Mouse (Mus musculus) liver, embryonic 11.5 days (tissue): ENCODE results near the gene Arid2. TPM values are rescaled to one million over a fixed set of nuclear protein-coding genes. Genes with fewer than 3 reads are reported as not detected.
"Not testable (repeated sequence)": the region's sequence is repeated elsewhere in the genome, so short reads cannot be mapped to it uniquely, and the experiment has no call there.

Experiments used
- ATAC-seq: fragments of 200-750 bp; cut with Nextera tagmentation; replicated peaks from 2 replicates; pipeline ENCODE4 v1.8.0; 2017; ENCODE audit warnings: moderate number of reproducible peaks, mild to moderate bottlenecking, moderate TSS enrichment, moderate library complexity; ENCODE audit not compliant: low FRiP score
- DNase-seq: peaks from one replicate; pipeline ENCODE4 v3.0.0-alpha.2; 2017; ENCODE audit warnings: low spot score
- H3K27ac ChIP-seq: fragments of 300-500 bp; sonication (generic); 2 replicates; pipeline ENCODE4 v1.5.1; 2014; ENCODE audit warnings: mild to moderate bottlenecking, low read depth, low read length, control low read depth
- H3K27me3 ChIP-seq: fragments of 300-500 bp; sonication (generic); replicated peaks from 2 replicates; pipeline ENCODE4 v1.6.1; 2014; ENCODE audit warnings: low read length, mixed read lengths; ENCODE audit not compliant: control insufficient read depth, insufficient read depth
- H3K36me3 ChIP-seq: fragments of 300-500 bp; sonication (generic); 2 replicates; pipeline ENCODE4 v1.6.1; 2014; ENCODE audit warnings: mild to moderate bottlenecking, low read length, moderate library complexity, mixed read lengths; ENCODE audit not compliant: control insufficient read depth, insufficient read depth
- H3K4me1 ChIP-seq: fragments of 300-500 bp; sonication (generic); replicated peaks from 2 replicates; pipeline ENCODE4 v1.6.1; 2014; ENCODE audit warnings: low read length, mixed read lengths; ENCODE audit not compliant: control insufficient read depth, insufficient read depth
- H3K4me2 ChIP-seq: fragments of 300-500 bp; sonication (generic); 2 replicates; pipeline ENCODE4 v1.6.1; 2014; ENCODE audit warnings: mild to moderate bottlenecking, control low read depth, moderate library complexity
- H3K4me3 ChIP-seq: fragments of 300-500 bp; sonication (generic); 2 replicates; pipeline ENCODE4 v1.5.1; 2014; ENCODE audit warnings: low read depth, low read length, control low read depth
- H3K9ac ChIP-seq: fragments of 300-500 bp; sonication (generic); 2 replicates; pipeline ENCODE4 v1.6.1; 2014; ENCODE audit warnings: low read depth, low read length, control low read depth
- H3K9me3 ChIP-seq: fragments of 300-500 bp; sonication (generic); 2 replicates; pipeline ENCODE4 v1.6.1; 2016; ENCODE audit warnings: low read length, inconsistent platforms, mixed read lengths; ENCODE audit not compliant: control insufficient read depth
- WGBS: fragments of 180-500 bp; shearing (Covaris S2); extraction: QIAGEN DNeasy Blood & Tissue Kit; methylation state at CpG from one replicate; pipeline ENCODE4 v1.1.7; 2014; 5-methylcytosine and 5-hydroxymethylcytosine counted together
- polyA plus RNA-seq: library from polyadenylated mRNA; unstranded; fragments of >200 nt; fragmentation: Nextera tagmentation; extraction: Ambion mirVana; gene quantifications from 2 replicates; pipeline ENCODE4 v1.2.1, GENCODE M21; 2014

Gene Arid2
- polyA plus RNA-seq, 1 experiment from 2014 or later: 25.8 TPM

DNA sequence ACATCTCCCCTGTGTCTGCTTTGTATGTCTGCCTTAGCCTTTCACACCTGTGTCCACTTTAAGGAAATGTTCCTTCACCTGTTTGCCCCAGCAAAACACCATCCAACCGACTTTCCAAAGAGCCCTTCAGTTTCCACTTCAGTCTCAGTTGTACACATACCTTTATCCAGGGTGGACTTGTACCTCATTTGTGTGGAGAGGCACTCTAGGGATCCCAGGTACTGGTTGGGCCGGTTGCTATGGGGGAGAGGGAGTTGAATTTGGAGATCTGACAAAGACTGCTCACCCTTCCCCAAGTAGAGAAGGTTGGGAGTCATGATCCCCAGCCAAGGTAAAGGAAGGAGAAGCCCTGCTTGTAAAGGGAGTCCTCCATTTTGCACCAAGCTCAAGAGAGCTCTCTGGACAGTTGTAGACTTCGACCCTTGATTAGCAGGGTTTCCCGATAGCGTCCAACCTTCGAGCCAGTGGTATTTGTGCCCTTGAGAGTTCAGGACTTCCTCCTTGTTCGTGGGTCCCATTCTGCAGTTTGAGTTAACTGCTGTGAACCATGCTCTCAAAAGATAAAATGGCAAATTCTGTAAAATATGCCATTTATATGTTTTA lies 38.5 kb downstream of the Arid2 start:
- peaks cover 5% of the 10 kb centered on the region for H3K4me1 ChIP-seq
- no peak overlapping the region for H3K9ac ChIP-seq
- no peak for ATAC-seq
- H3K4me2 ChIP-seq: no peak overlapping the region
- H3K9me3 ChIP-seq: no peaks in the 10 kb centered on the region
- H3K36me3 ChIP-seq: peaks cover 6% of the 10 kb centered on the region; the same call in 1 of the 2 replicates
- no peak overlapping the region for H3K4me3 ChIP-seq
- no peak for DNase-seq
- no peaks in the 10 kb centered on the region for H3K27me3 ChIP-seq
- no peak overlapping the region for H3K27ac ChIP-seq
- 81% methylated on average over 7 of the region's 7 CpGs for WGBS

DNA sequence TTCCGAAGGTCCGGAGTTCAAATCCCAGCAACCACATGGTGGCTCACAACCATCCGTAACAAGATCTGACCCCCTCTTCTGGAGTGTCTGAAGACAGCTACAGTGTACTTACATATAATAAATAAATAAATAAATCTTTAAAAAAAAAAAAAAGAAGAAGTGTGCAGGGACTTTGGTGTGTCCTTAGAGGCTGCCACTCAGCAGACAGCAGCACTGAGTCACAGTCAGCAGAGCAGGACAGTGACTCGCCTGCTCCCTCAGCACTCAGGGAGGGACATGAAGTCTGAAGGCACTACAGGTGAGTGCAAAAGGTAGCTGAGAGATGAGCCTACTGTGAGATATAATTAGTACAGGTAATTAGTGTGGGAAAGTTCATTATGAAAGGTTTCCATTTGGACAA lies 41.4 kb downstream of the Arid2 start:
- WGBS: 92% methylated on average over 3 of the region's 4 CpGs
- H3K4me3 ChIP-seq, H3K9me3 ChIP-seq, H3K27ac ChIP-seq, H3K9ac ChIP-seq, H3K36me3 ChIP-seq, H3K4me1 ChIP-seq, ATAC-seq, DNase-seq, H3K27me3 ChIP-seq, H3K4me2 ChIP-seq: not testable (repeated sequence)

DNA sequence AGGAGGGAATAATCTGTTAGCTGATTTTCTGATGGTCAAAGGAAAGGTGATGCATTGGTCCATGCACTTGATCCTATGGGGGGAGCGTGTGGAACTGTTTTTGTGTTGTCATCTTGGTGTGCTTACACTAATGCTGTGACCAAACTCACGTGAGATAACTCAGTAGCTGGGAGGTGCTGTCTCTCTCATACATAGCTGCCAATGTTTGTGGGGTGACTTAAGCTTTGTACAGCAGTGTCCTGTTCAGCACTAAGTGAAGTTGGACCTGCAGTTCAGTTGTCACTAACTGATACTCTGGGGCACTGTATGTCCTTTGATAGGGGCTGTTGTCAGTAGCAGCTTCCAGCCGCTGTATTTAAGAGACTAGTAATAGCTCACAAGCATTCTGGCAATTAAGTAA lies 43.2 kb downstream of the Arid2 start:
- Histone ChIP-seq H3K4me1 (peaks cover 5% of the 10 kb centered on the region), H3K36me3 (0 out of 2 replicates have a peak, but pooled peaks cover 2% of the 10 kb centered on the region), H3K9me3 (no peaks in the 10 kb centered on the region), H3K4me2 (no peak overlapping the region), H3K9ac (no peak overlapping the region), H3K4me3 (no peak overlapping the region), H3K27ac (no peak overlapping the region), H3K27me3 (no peaks in the 10 kb centered on the region)
- 65% methylated on average over 3 of the region's 3 CpGs for WGBS
- DNase-seq: no peak
- peak; percentile 67 for ATAC-seq

DNA sequence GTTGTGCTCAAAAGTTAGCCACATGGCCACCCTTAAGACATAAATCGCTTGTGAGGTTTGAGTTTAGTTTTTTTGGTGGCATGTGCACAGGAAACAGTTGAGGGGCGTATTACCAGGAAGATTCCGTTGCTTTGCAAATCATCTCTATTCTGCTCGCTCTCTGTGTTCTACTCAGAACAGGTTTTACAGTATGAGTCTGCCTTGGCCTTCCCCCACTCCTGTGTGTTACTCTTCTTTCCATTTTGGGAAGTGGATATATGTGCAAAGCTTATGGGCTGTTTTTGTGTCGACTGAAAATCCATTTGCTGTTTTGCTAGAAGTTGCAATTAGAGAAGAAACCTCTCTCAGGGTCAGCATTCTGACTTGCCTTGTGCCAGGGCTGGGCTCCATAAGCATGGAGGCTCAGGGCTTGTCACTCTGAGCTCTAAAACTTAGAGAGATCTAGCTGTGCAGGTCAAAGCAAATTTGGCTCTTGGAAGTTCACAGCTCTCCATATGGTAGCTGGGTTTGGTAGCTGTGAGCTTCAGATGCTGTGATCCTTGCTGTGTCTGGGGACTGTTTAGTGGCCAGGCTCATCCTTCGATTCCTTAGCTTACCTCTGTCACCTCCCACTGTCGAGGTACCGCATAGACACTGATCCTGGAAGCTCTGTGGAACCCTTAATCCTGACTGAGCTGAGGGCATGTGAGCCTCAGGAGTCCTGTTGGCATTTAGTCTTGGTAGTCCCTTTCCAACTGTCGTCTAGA lies 45.3 kb downstream of the Arid2 start:
- H3K4me3 ChIP-seq: no peak overlapping the region
- H3K4me2 ChIP-seq: no peak overlapping the region
- peaks cover 5% of the 10 kb centered on the region for H3K4me1 ChIP-seq
- no peaks in the 10 kb centered on the region for H3K27me3 ChIP-seq
- H3K9ac ChIP-seq: no peak overlapping the region
- no peaks in the 10 kb centered on the region for H3K9me3 ChIP-seq
- 85% methylated on average over 9 of the region's 9 CpGs for WGBS
- no peaks in the 10 kb centered on the region for H3K36me3 ChIP-seq
- no peak for ATAC-seq
- H3K27ac ChIP-seq: no peak overlapping the region
- DNase-seq: no peak

DNA sequence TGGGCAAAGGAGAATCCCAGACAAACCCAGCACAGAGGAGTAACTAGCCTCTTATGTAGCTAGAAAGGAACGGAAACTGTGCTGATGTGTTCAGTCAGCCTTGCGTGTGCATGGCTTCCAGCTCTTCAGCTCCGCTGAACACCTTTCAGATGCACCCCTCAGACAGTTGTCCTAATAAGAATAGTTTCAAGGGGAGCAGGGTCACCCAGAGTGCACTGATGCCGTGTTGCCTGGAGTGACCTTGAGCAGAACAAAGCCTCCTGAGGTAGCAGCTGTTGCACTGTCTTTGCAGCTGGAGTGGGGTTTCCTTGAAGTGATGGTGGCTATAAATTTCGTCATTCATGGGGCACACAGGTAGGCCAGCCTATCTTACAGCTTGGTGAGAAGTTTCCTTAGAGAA lies 46.0 kb downstream of the Arid2 start:
- DNase-seq (no peak), ATAC-seq (no peak)
- no peaks in the 10 kb centered on the region for H3K9me3 ChIP-seq
- H3K9ac ChIP-seq: no peak overlapping the region
- H3K4me3 ChIP-seq: no peak overlapping the region
- H3K27me3 ChIP-seq: no peaks in the 10 kb centered on the region
- no peak overlapping the region for H3K4me2 ChIP-seq
- H3K36me3 ChIP-seq: no peaks in the 10 kb centered on the region
- no peak overlapping the region for H3K27ac ChIP-seq
- H3K4me1 ChIP-seq: peaks cover 5% of the 10 kb centered on the region
- WGBS: 88% methylated on average over 5 of the region's 5 CpGs

DNA sequence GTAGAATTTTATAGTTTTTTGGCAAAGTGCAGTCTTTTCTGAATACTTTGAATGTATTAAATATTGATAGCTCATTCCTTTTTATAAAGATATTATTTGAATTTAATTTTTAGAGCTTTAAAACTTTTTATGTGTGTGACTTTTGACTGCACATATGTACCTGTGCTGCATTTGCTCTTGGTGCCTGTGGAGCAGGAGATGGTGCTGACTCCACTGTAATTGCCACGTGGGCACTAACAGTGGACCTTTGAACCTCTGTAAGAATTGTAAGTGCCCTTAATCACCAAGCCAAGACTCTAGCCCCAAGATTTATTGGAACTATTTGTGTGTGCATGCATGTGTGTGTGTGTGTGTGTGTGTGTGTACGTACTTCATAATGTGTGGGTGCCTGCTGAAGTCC lies 53.6 kb downstream of the Arid2 start:
- no peak for DNase-seq
- no peak overlapping the region for H3K27ac ChIP-seq
- 89% methylated on average over 2 of the region's 2 CpGs for WGBS
- no peak overlapping the region for H3K4me2 ChIP-seq
- no peaks in the 10 kb centered on the region for H3K9me3 ChIP-seq
- no peak for ATAC-seq
- no peaks in the 10 kb centered on the region for H3K36me3 ChIP-seq
- no peak overlapping the region for H3K4me3 ChIP-seq
- no peak overlapping the region for H3K9ac ChIP-seq
- H3K27me3 ChIP-seq: no peaks in the 10 kb centered on the region
- peaks cover 21% of the 10 kb centered on the region for H3K4me1 ChIP-seq

DNA sequence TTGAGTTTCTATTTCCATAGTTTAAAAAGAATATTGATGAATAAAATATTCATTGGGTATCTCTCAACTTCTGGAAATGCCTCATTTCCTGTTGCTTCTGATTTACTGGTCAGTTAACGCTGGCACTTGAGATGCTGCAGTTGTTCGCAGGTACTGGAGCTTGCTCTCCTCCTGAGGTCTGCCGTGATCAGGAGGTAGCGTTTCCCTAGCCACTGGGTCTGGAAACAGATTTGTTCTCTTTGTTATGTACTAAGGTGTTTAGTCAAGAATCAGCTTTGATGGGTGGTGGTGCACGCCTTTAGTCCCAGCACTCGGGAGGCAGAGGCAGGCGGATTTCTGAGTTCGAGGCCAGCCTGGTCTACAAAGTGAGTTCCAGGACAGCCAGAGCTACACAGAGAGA lies 54.8 kb downstream of the Arid2 start:
- DNase-seq (no peak), ATAC-seq (no peak)
- WGBS: 88% methylated on average over 8 of the region's 8 CpGs
- Histone ChIP-seq H3K27ac (peak overlapping the region; percentile 38; the same call in 1 of the 2 replicates), H3K36me3 (no peaks in the 10 kb centered on the region), H3K9ac (no peak overlapping the region), H3K27me3 (no peaks in the 10 kb centered on the region), H3K4me2 (no peak overlapping the region), H3K4me3 (no peak overlapping the region), H3K9me3 (no peaks in the 10 kb centered on the region), H3K4me1 (peaks cover 23% of the 10 kb centered on the region)

DNA sequence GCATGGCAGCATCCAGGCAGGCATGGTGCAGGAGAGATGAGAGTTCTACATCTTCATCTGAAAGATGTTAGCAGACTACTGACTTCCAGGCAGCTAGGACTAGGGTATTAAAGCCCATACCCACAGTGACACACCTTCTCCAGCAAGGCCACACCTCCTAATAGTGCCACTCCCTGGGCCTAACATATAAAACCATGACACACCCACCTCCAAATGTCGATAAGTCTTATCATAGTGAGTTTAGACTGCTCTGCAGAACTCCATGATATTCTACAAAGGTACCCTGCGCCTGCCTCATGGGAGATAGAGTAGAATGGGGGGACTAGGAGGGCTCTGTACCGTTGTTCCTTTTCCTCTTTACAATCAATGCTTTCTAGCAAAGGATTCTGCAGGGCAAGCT lies 55.6 kb downstream of the Arid2 start:
- ATAC-seq: peak; percentile 93
- no peaks in the 10 kb centered on the region for H3K27me3 ChIP-seq
- no peak overlapping the region for H3K9ac ChIP-seq
- H3K9me3 ChIP-seq: no peaks in the 10 kb centered on the region
- H3K4me1 ChIP-seq: peaks cover 23% of the 10 kb centered on the region
- 0 out of 2 replicates have a peak overlapping the region, but pooled peaks have one; percentile 45 for H3K27ac ChIP-seq
- WGBS: 43% methylated on average over 3 of the region's 3 CpGs
- no peak overlapping the region for H3K4me3 ChIP-seq
- H3K4me2 ChIP-seq: peak overlapping the region; percentile 16
- DNase-seq: no peak
- no peaks in the 10 kb centered on the region for H3K36me3 ChIP-seq
